ENCODE assay signal across 11 mouse cellular contexts in the genomic region with DNA sequence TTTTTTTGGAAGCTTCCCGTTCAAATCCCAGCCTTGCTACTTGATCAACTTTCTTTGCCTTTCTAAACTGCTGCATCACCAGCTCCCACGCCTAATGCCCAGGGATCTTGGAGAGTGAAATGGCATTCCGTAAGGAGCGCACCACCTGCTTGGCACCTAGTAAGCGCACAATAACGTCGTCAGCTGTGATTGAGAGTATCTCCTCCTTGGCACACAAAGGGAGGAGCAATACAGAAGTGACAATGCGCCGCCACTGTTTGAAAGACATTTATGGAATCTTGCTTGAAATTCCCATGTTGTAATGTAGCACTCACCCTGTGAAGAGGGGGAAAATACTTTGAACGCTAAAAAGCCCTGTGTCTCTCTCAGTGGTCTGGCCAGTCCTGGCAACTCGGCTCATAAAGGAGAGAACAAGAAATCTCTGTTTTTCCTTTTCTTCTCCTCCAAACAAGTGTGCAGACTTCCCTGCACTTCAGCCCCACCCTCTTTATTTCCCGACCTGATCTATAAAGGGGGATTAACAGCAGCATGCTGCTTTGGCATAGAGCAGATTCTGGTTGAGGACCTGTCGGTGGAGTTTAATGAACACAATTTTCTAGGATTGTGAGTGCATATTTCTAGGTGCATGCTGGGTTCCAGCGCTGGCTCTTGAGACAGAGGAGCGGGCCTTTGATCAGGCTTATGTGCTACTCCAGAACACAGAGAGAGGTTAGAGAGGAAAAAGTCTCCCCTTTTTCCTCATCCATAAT.
DNase-seq lines count a peak whose midpoint lies in the region; ATAC-seq and TF ChIP-seq lines count a peak whose summit lies in the region.
"Had no signal": no experiment of that assay in that cellular context is flagged by ENCODE, and none has a peak within 500 bp of the region (broad histone marks: within the 10 kb centered on the region; RNA-seq: fewer than 3 reads in every experiment).

No protein-coding gene starts in this region.

- peak overlapping the region; percentile 9; the same call in 1 of the 2 replicates for H3K9ac ChIP-seq in forebrain, embryonic 11.5 days (ENCODE audit: low read length)
- peak overlapping the region; percentile 41 for H3K9ac ChIP-seq in hindbrain, postnatal 0 days (replicated peaks; ENCODE audit: low read length)
- H3K9ac ChIP-seq in liver, postnatal 0 days (replicated peaks) = no peak overlapping the region

- TF ChIP-seq CTCF in hindbrain, postnatal 0 days (IDR thresholded peaks at IDR 0.05; ENCODE audit: low read depth) = no peak
- no peak for TF ChIP-seq CTCF in liver, postnatal 0 days (IDR thresholded peaks at IDR 0.05; ENCODE audit: low read depth)

- 19% methylated on average over 15 of the region's 15 CpGs for WGBS in forebrain, embryonic 11.5 days
- WGBS in hindbrain, postnatal 0 days = 16% methylated on average over 15 of the region's 15 CpGs
- 58% methylated on average over 15 of the region's 15 CpGs for WGBS in liver, postnatal 0 days (ENCODE audit: insufficient replicate concordance)

- no peaks in the 10 kb centered on the region for H3K9me3 ChIP-seq in forebrain, embryonic 11.5 days (ENCODE audit: control insufficient read depth, low read length)
- no peaks in the 10 kb centered on the region for H3K9me3 ChIP-seq in hindbrain, postnatal 0 days (ENCODE audit: low read length)
- no peaks in the 10 kb centered on the region for H3K9me3 ChIP-seq in liver, postnatal 0 days (ENCODE audit: low read length)

- peak overlapping the region; percentile 22; the same call in 1 of the 2 replicates for H3K4me2 ChIP-seq in forebrain, embryonic 11.5 days (ENCODE audit: low read depth, low read length, severe bottlenecking)
- peak overlapping the region; percentile 37 for H3K4me2 ChIP-seq in hindbrain, postnatal 0 days (ENCODE audit: low read depth, low read length)
- no peak overlapping the region for H3K4me2 ChIP-seq in liver, postnatal 0 days (ENCODE audit: low read depth, low read length)

- TF ChIP-seq EP300 in liver, postnatal 0 days (IDR thresholded peaks at IDR 0.05; ENCODE audit: low read depth) = no peak

- ATAC-seq in forebrain, embryonic 11.5 days (replicated peaks; ENCODE audit: low FRiP score) = peak; percentile 68
- peak; percentile 57 for ATAC-seq in hindbrain, postnatal 0 days
- ATAC-seq in liver, postnatal 0 days = no peak

- DNase-seq in left cerebral cortex, postnatal 4 days = peak; percentile 36
- DNase-seq in left cerebral cortex, adult 9 months (ENCODE audit: low spot score in 2 of 2) = no peak
- peak; percentile 55 for DNase-seq in forebrain, embryonic 11.5 days (ENCODE audit: low spot score)
- DNase-seq in hindbrain, postnatal 0 days (ENCODE audit: low spot score) = peak; percentile 63
- DNase-seq in retina, embryonic 14.5 days (ENCODE audit: low spot score) = peak; percentile 46
- DNase-seq in urinary bladder, postnatal 25 days (ENCODE audit: low spot score) = no peak
- DNase-seq in spleen, postnatal 14 days (ENCODE audit: low spot score in 2 of 2) = no peak
- no peak for DNase-seq in liver, postnatal 0 days
- DNase-seq: adrenal gland, postnatal 14 days; gastrocnemius, postnatal 10 days; kidney, adult 8-10 months had no signal

- intact Hi-C loops in left cerebral cortex, postnatal 4 days (cut with DNase I) = loop anchor here (5.0 kb wide), 2 partner anchors 156 to 199 kb away; a partner anchor contains a TSS

- H3K27me3 ChIP-seq in forebrain, embryonic 11.5 days (ENCODE audit: control insufficient read depth, insufficient read depth, low read length) = no peaks in the 10 kb centered on the region
- H3K27me3 ChIP-seq in hindbrain, postnatal 0 days (ENCODE audit: insufficient read depth, low read length) = no peaks in the 10 kb centered on the region
- no peaks in the 10 kb centered on the region for H3K27me3 ChIP-seq in liver, postnatal 0 days (ENCODE audit: insufficient read depth, low read length)

- H3K27ac ChIP-seq in forebrain, embryonic 11.5 days (ENCODE audit: low read depth, low read length) = peak overlapping the region; percentile 94
- H3K27ac ChIP-seq in hindbrain, postnatal 0 days = peak overlapping the region; percentile 83
- no peak overlapping the region for H3K27ac ChIP-seq in liver, postnatal 0 days (ENCODE audit: low read depth)

- no peak overlapping the region for H3K4me3 ChIP-seq in forebrain, embryonic 11.5 days (ENCODE audit: low read depth, low read length)
- no peak overlapping the region; the same call in 1 of the 2 replicates for H3K4me3 ChIP-seq in hindbrain, postnatal 0 days (ENCODE audit: low read length)
- H3K4me3 ChIP-seq in liver, postnatal 0 days (ENCODE audit: low read depth, low read length) = no peak overlapping the region

- H3K4me1 ChIP-seq in forebrain, embryonic 11.5 days (replicated peaks; ENCODE audit: control insufficient read depth, insufficient read depth, low read length) = peaks cover 18% of the 10 kb centered on the region
- peaks cover 19% of the 10 kb centered on the region; the same call in 1 of the 2 replicates for H3K4me1 ChIP-seq in hindbrain, postnatal 0 days (ENCODE audit: insufficient read depth, low read length)
- no peaks in the 10 kb centered on the region for H3K4me1 ChIP-seq in liver, postnatal 0 days (ENCODE audit: insufficient read depth)

- no peaks in the 10 kb centered on the region for H3K36me3 ChIP-seq in forebrain, embryonic 11.5 days (ENCODE audit: control insufficient read depth, insufficient read depth, low read length)
- no peaks in the 10 kb centered on the region for H3K36me3 ChIP-seq in hindbrain, postnatal 0 days (ENCODE audit: insufficient read depth, low read length)
- H3K36me3 ChIP-seq in liver, postnatal 0 days (replicated peaks; ENCODE audit: insufficient read depth, low read length) = no peaks in the 10 kb centered on the region

Comparison
In these comparisons a context has a peak if more than half of its experiments do, and no peak if none do; other contexts are left out.
1. DNase-seq: peak in left cerebral cortex, postnatal 4 days (single experiment), forebrain, embryonic 11.5 days (single experiment), hindbrain, postnatal 0 days (single experiment) and retina, embryonic 14.5 days (single experiment); none in left cerebral cortex, adult 9 months (0 of 2), urinary bladder, postnatal 25 days (single experiment), spleen, postnatal 14 days (0 of 2) and liver, postnatal 0 days (single experiment).